Mouse (Mus musculus) stomach, postnatal 0 days (tissue): ENCODE data around the gene Mycbp2. TPM values are rescaled to one million over a fixed set of nuclear protein-coding genes. Genes with fewer than 3 reads are reported as not detected.

Source experiments
- ATAC-seq: fragments of 200-750 bp; cut with Nextera tagmentation; 2 replicates; pipeline ENCODE4 v1.8.0; 2017; ENCODE audit not compliant: low FRiP score, low TSS enrichment
- DNase-seq: peaks from one replicate; pipeline ENCODE4 v3.0.0-alpha.2; 2016; ENCODE audit warnings: low spot score
- H3K27ac ChIP-seq: fragments of 300-500 bp; sonication (generic); replicated peaks from 2 replicates; pipeline ENCODE4 v1.5.1; 2014; ENCODE audit warnings: mild to moderate bottlenecking, control low read depth
- H3K27me3 ChIP-seq: fragments of 300-500 bp; sonication (generic); 2 replicates; pipeline ENCODE4 v1.6.1; 2014; ENCODE audit warnings: low read length; ENCODE audit not compliant: control insufficient read depth, insufficient read depth
- H3K36me3 ChIP-seq: fragments of 300-500 bp; sonication (generic); 2 replicates; pipeline ENCODE4 v1.6.1; 2014; ENCODE audit warnings: low read length, mixed read lengths; ENCODE audit not compliant: control insufficient read depth, insufficient read depth
- H3K4me1 ChIP-seq: fragments of 300-500 bp; sonication (generic); replicated peaks from 2 replicates; pipeline ENCODE4 v1.6.1; 2014; ENCODE audit warnings: antibody characterized with exemption; ENCODE audit not compliant: control insufficient read depth, insufficient read depth
- H3K4me2 ChIP-seq: fragments of 300-500 bp; sonication (generic); replicated peaks from 2 replicates; pipeline ENCODE4 v1.6.1; 2014; ENCODE audit warnings: low read depth, mild to moderate bottlenecking, control low read depth, moderate library complexity
- H3K4me3 ChIP-seq: fragments of 300-500 bp; sonication (generic); 2 replicates; pipeline ENCODE4 v1.5.1; 2014; ENCODE audit warnings: low read depth, low read length, control low read depth
- H3K9ac ChIP-seq: fragments of 300-500 bp; sonication (generic); 2 replicates; pipeline ENCODE4 v1.6.1; 2014; ENCODE audit warnings: mild to moderate bottlenecking, low read length, control low read depth, mixed read lengths
- H3K9me3 ChIP-seq: fragments of 300-500 bp; sonication (generic); 2 replicates; pipeline ENCODE4 v1.6.1; 2016; ENCODE audit warnings: low read length; ENCODE audit not compliant: control insufficient read depth
- CTCF ChIP-seq: IDR thresholded peaks from 2 replicates; pipeline ENCODE4 v1.5.1; 2016; ENCODE audit warnings: antibody characterized with exemption, low read depth, mild to moderate bottlenecking, moderate library complexity
- EP300 ChIP-seq: optimal IDR thresholded peaks from 2 replicates; pipeline ENCODE3; 2016; ENCODE audit warnings: antibody characterized with exemption
- WGBS: fragments of 180-500 bp; shearing (Covaris S2); extraction: QIAGEN DNeasy Blood & Tissue Kit; methylation state at CpG from one replicate; pipeline ENCODE4 v1.1.7; 2014; 5-methylcytosine and 5-hydroxymethylcytosine counted together
- polyA plus RNA-seq: library from polyadenylated mRNA; unstranded; fragments of >200 nt; fragmentation: Nextera tagmentation; extraction: Ambion mirVana; gene quantifications from 2 replicates; pipeline ENCODE4 v1.2.1, GENCODE M21; 2015

Mycbp2 gene
- polyA plus RNA-seq, 1 experiment from 2014 or later = 21.3 TPM

DNA sequence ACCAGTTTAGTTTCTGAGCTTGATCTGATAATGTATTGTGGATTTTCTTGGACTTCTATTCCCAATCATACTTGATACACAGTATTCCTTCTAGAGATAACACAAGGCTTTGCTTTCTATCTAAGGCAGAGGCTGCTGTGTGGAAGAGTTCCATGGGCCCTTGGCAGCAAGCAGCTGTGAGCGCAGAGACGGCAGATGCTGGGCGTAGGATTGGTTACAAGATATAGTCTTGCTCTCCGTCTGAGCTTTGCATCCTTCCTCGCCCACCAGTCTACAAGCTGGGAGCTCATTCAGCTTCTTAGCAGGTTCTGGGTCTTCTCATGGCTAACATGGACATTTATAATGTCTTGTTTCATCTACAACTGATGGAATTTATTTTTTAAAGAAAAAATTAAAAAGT is 196.5 kb downstream of the Mycbp2 start:
- H3K27me3 ChIP-seq = no peaks in the 10 kb centered on the region
- no peak overlapping the region for H3K4me2 ChIP-seq
- 90% methylated on average over 5 of the region's 5 CpGs for WGBS
- H3K4me1 ChIP-seq = no peaks in the 10 kb centered on the region
- no peak overlapping the region for H3K4me3 ChIP-seq
- H3K9ac ChIP-seq = no peak overlapping the region
- no peak for TF ChIP-seq EP300
- TF ChIP-seq CTCF = no peak
- no peaks in the 10 kb centered on the region for H3K9me3 ChIP-seq
- no peak for DNase-seq
- H3K27ac ChIP-seq = no peak overlapping the region
- peaks cover 7% of the 10 kb centered on the region; the same call in 1 of the 2 replicates for H3K36me3 ChIP-seq
- ATAC-seq = no peak

DNA sequence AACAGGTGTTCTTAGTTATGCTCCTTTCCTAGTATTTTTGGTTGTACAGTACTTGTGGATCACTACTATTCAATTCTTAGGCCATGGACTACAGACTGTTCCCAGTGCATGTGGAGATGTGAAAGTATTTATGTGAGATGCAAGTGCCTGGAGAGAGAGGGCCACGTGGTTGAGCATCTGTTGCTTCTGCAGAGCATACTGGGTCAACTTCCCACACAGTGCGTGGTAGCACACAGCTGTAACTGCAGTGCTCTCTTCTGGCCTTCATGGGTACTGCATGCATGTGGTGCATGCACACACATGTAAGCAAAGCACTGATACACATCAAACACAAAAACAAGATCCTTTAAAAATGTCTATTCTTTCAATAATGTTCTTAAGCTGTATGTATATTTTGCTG is 214.6 kb downstream of the Mycbp2 start:
- Histone ChIP-seq H3K4me1 (no peaks in the 10 kb centered on the region), H3K27ac (no peak overlapping the region), H3K4me3 (no peak overlapping the region), H3K9ac (no peak overlapping the region), H3K36me3 (peaks cover 25% of the 10 kb centered on the region), H3K4me2 (no peak overlapping the region), H3K9me3 (no peaks in the 10 kb centered on the region), H3K27me3 (no peaks in the 10 kb centered on the region)
- 77% methylated on average over 2 of the region's 2 CpGs for WGBS
- ATAC-seq (peak; percentile 59; the same call in 1 of the 2 replicates), DNase-seq (peak; percentile 31)
- TF ChIP-seq CTCF (peak; percentile 74), EP300 (no peak)

DNA sequence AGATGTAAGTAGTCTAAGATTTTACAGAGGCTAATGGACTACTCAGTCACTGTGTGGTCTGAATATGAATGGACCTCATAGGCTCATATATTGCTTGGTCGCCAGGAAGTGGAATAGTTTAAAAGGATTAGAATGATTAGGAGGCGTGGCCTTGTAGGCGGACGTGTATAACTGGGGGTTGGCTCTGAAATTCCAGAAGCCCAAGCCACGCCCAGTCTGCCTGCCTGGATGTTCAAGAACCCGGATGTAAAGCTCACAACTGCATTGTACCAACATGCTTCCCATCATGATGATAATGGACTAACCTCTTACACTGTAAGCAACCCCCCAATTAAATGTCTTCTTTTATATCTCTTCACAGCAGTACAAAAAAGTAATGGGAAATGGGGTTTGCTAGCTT is 220.9 kb downstream of the Mycbp2 start:
- no peak overlapping the region for H3K4me2 ChIP-seq
- WGBS = 76% methylated on average over 6 of the region's 6 CpGs
- peaks cover 27% of the 10 kb centered on the region for H3K36me3 ChIP-seq
- H3K4me1 ChIP-seq = no peaks in the 10 kb centered on the region
- H3K27ac ChIP-seq = no peak overlapping the region
- no peak overlapping the region for H3K4me3 ChIP-seq
- H3K9ac ChIP-seq = no peak overlapping the region
- TF ChIP-seq CTCF = no peak
- no peak for TF ChIP-seq EP300
- ATAC-seq (peak; percentile 35; the same call in 1 of the 2 replicates), DNase-seq (no peak)
- H3K27me3 ChIP-seq = no peaks in the 10 kb centered on the region
- H3K9me3 ChIP-seq = no peaks in the 10 kb centered on the region

- 89% methylated on average over 3 of the region's 3 CpGs for WGBS
- no peak overlapping the region for H3K4me3 ChIP-seq
- H3K27ac ChIP-seq = no peak overlapping the region
- no peak for ATAC-seq
- no peak overlapping the region for H3K9ac ChIP-seq
- H3K27me3 ChIP-seq = no peaks in the 10 kb centered on the region
- TF ChIP-seq EP300 (no peak), CTCF (no peak)
- DNase-seq = no peak
- peaks cover 11% of the 10 kb centered on the region; the same call in 1 of the 2 replicates for H3K36me3 ChIP-seq
- H3K4me2 ChIP-seq = no peak overlapping the region
- no peaks in the 10 kb centered on the region for H3K4me1 ChIP-seq
- H3K9me3 ChIP-seq = no peaks in the 10 kb centered on the region
Measured at GRCm38 (mm10) chr14:103114994-103115670, 231.5 kb downstream of the Mycbp2 start.

- H3K27ac ChIP-seq = no peak overlapping the region
- ATAC-seq (no peak), DNase-seq (no peak)
- H3K4me2 ChIP-seq = no peak overlapping the region
- 89% methylated on average over 3 of the region's 3 CpGs for WGBS
- no peak overlapping the region for H3K9ac ChIP-seq
- no peak overlapping the region for H3K4me3 ChIP-seq
- H3K9me3 ChIP-seq = no peaks in the 10 kb centered on the region
- no peaks in the 10 kb centered on the region for H3K27me3 ChIP-seq
- H3K36me3 ChIP-seq = peaks cover 8% of the 10 kb centered on the region; the same call in 1 of the 2 replicates
- TF ChIP-seq EP300 (no peak), CTCF (no peak)
- H3K4me1 ChIP-seq = no peaks in the 10 kb centered on the region
Measured at GRCm38 (mm10) chr14:103112606-103113363, 233.8 kb downstream of the Mycbp2 start.

- WGBS = 84% methylated on average over 4 of the region's 4 CpGs
- Histone ChIP-seq H3K4me2 (no peak overlapping the region), H3K9me3 (no peaks in the 10 kb centered on the region), H3K4me1 (no peaks in the 10 kb centered on the region), H3K27me3 (no peaks in the 10 kb centered on the region), H3K27ac (no peak overlapping the region), H3K9ac (no peak overlapping the region), H3K36me3 (peaks cover 3% of the 10 kb centered on the region; the same call in 1 of the 2 replicates), H3K4me3 (no peak overlapping the region)
- DNase-seq (no peak), ATAC-seq (no peak)
- TF ChIP-seq EP300 (no peak), CTCF (no peak)
Measured at GRCm38 (mm10) chr14:103109971-103110370, 236.6 kb downstream of the Mycbp2 start.
